Mouse (Mus musculus) lung, adult 2 months (tissue): ENCODE measurements around the gene Sh2d4b. TPM values are rescaled to one million over a fixed set of nuclear protein-coding genes. Genes with fewer than 3 reads are reported as not detected.
A peak's percentile ranks its signal among the peaks of the same experiment; 100 is the strongest.

ENCODE experiments used
- DNase-seq: peaks from one replicate; pipeline ENCODE4 v3.0.0; 2022
- H3K4me1 ChIP-seq: fragments of 200-500 bp; 2 replicates; pipeline ENCODE4 v1.6.1; 2011; ENCODE audit warnings: low read length; ENCODE audit not compliant: control insufficient read depth, insufficient read depth
- H3K4me3 ChIP-seq: fragments of 200-500 bp; replicated peaks from 2 replicates; pipeline ENCODE3; 2011; ENCODE audit warnings: low read depth, mild to moderate bottlenecking, control low read depth, low read length; ENCODE audit errors: extremely low read depth
- CTCF ChIP-seq: fragments of 200-500 bp; IDR thresholded peaks from 2 replicates; pipeline ENCODE4 v1.5.1; 2011; ENCODE audit warnings: mild to moderate bottlenecking, low read length, control low read depth; ENCODE audit not compliant: insufficient read depth
- POLR2A ChIP-seq: fragments of 200-500 bp; IDR thresholded peaks from 2 replicates; pipeline ENCODE4 v1.6.1; 2011; ENCODE audit warnings: low read depth, mild to moderate bottlenecking, control low read depth, low read length, borderline replicate concordance; ENCODE audit errors: extremely low read depth
- WGBS: fragments of 180-500 bp; shearing (Covaris S2); methylation state at CpG from one replicate; pipeline ENCODE4 v1.1.7; 2018; 5-methylcytosine and 5-hydroxymethylcytosine counted together
- polyA plus RNA-seq: library from polyadenylated mRNA; depleted of rRNA; stranded (reverse); fragments of >200 nt; gene quantifications from 2 replicates; pipeline ENCODE4 v1.2.3, GENCODE M21; 2012

Sh2d4b gene
- polyA plus RNA-seq, 1 experiment: 0.54 TPM

- H3K4me1 ChIP-seq: peaks cover 45% of the 10 kb centered on the region
- no peak overlapping the region for H3K4me3 ChIP-seq
- WGBS: 63% methylated on average over 5 of the region's 5 CpGs
- DNase-seq: no peak
- TF ChIP-seq CTCF (no peak), POLR2A (no peak)
These were observed 35.8 kb upstream of the Sh2d4b start for GRCm38 (mm10) chr14:40928897-40929296.

GRCm38 (mm10) chr14:40927041-40927440 lies 34.0 kb upstream of the Sh2d4b start:
- no peak for TF ChIP-seq CTCF
- no peak for TF ChIP-seq POLR2A
- Histone ChIP-seq H3K4me1 (peaks cover 38% of the 10 kb centered on the region), H3K4me3 (no peak overlapping the region)
- DNase-seq: no peak
- 42% methylated on average over 2 of the region's 2 CpGs for WGBS

GRCm38 (mm10) chr14:40924378-40925113 lies 31.5 kb upstream of the Sh2d4b start:
- TF ChIP-seq CTCF (no peak), POLR2A (no peak)
- 22% methylated on average over 10 of the region's 10 CpGs for WGBS
- peaks cover 23% of the 10 kb centered on the region for H3K4me1 ChIP-seq
- no peak for DNase-seq
- H3K4me3 ChIP-seq: no peak overlapping the region

GRCm38 (mm10) chr14:40921241-40921640 lies 28.2 kb upstream of the Sh2d4b start:
- peaks cover 8% of the 10 kb centered on the region for H3K4me1 ChIP-seq
- DNase-seq: no peak
- 92% methylated on average over 1 of the region's 1 CpGs for WGBS
- no peak for TF ChIP-seq POLR2A
- no peak for TF ChIP-seq CTCF
- no peak overlapping the region for H3K4me3 ChIP-seq

GRCm38 (mm10) chr14:40919521-40919920 lies 26.5 kb upstream of the Sh2d4b start:
- H3K4me1 ChIP-seq: peaks cover 6% of the 10 kb centered on the region
- TF ChIP-seq CTCF (no peak), POLR2A (no peak)
- 62% methylated on average over 7 of the region's 7 CpGs for WGBS
- DNase-seq: no peak
- no peak overlapping the region for H3K4me3 ChIP-seq

GRCm38 (mm10) chr14:40918477-40918876 lies 25.4 kb upstream of the Sh2d4b start:
- H3K4me1 ChIP-seq: peaks cover 3% of the 10 kb centered on the region; the same call in 1 of the 2 replicates
- WGBS: 55% methylated on average over 5 of the region's 7 CpGs
- TF ChIP-seq CTCF: no peak
- TF ChIP-seq POLR2A: no peak
- DNase-seq: no peak
- no peak overlapping the region for H3K4me3 ChIP-seq

- 0% methylated on average over 1 of the region's 1 CpGs for WGBS
- H3K4me3 ChIP-seq: no peak overlapping the region
- peaks cover 3% of the 10 kb centered on the region; the same call in 1 of the 2 replicates for H3K4me1 ChIP-seq
- TF ChIP-seq POLR2A (no peak), CTCF (peak; percentile 99)
- peak; percentile 94 for DNase-seq
These were observed 24.6 kb upstream of the Sh2d4b start for GRCm38 (mm10) chr14:40917632-40918031.

- WGBS: 81% methylated on average over 15 of the region's 15 CpGs
These were observed 23.6 kb upstream of the Sh2d4b start for GRCm38 (mm10) chr14:40916667-40917066.

GRCm38 (mm10) chr14:40915838-40916237 lies 22.8 kb upstream of the Sh2d4b start:
- 78% methylated on average over 8 of the region's 8 CpGs for WGBS
- TF ChIP-seq CTCF (no peak), POLR2A (no peak)
- peaks cover 3% of the 10 kb centered on the region; the same call in 1 of the 2 replicates for H3K4me1 ChIP-seq
- no peak for DNase-seq
- H3K4me3 ChIP-seq: no peak overlapping the region

More at GRCm38 (mm10) chr14:40916667-40917066, 23.6 kb upstream of the Sh2d4b start:
- no peak for DNase-seq
- TF ChIP-seq CTCF (no peak), POLR2A (no peak)
- Histone ChIP-seq H3K4me1 (peaks cover 3% of the 10 kb centered on the region; the same call in 1 of the 2 replicates), H3K4me3 (no peak overlapping the region)

- no peak for TF ChIP-seq POLR2A
- TF ChIP-seq CTCF: no peak
- Histone ChIP-seq H3K4me1 (peaks cover 2% of the 10 kb centered on the region; the same call in 1 of the 2 replicates), H3K4me3 (no peak overlapping the region)
- no peak for DNase-seq
- 47% methylated on average over 3 of the region's 3 CpGs for WGBS
These were observed 21.6 kb upstream of the Sh2d4b start for GRCm38 (mm10) chr14:40914701-40915100.
